Mouse (Mus musculus) erythroblast, adult 5-6 weeks (primary cell): Measurements from ENCODE around the gene Cadm4. TPM values are rescaled to one million over a fixed set of nuclear protein-coding genes. Genes with fewer than 3 reads are reported as not detected.

Experiments used
- ATAC-seq: replicated peaks from 2 replicates; pipeline ENCODE4 v1.8.0; 2016; ENCODE audit warnings: moderate number of reproducible peaks, mild to moderate bottlenecking, moderate TSS enrichment, inconsistent platforms; ENCODE audit not compliant: poor library complexity, low FRiP score, severe bottlenecking
- total RNA-seq, 2 experiments: library from RNA; stranded (forward) in 1 of 2; stranded (reverse) in 1 of 2; fragments of 150-400 nt in 1 of 2; fragments of 200-764, 138-1000 nt in 1 of 2; gene quantifications; 2 replicates each; pipeline versions ENCODE4 v1.2.3 to v1.2.4; 2015 to 2017; ENCODE audit warnings: low replicate concordance in 2 of 2

The Cadm4 gene
- total RNA-seq, 2 experiments from 2014 or later: 0.77 TPM; not detected in 1

DNA sequence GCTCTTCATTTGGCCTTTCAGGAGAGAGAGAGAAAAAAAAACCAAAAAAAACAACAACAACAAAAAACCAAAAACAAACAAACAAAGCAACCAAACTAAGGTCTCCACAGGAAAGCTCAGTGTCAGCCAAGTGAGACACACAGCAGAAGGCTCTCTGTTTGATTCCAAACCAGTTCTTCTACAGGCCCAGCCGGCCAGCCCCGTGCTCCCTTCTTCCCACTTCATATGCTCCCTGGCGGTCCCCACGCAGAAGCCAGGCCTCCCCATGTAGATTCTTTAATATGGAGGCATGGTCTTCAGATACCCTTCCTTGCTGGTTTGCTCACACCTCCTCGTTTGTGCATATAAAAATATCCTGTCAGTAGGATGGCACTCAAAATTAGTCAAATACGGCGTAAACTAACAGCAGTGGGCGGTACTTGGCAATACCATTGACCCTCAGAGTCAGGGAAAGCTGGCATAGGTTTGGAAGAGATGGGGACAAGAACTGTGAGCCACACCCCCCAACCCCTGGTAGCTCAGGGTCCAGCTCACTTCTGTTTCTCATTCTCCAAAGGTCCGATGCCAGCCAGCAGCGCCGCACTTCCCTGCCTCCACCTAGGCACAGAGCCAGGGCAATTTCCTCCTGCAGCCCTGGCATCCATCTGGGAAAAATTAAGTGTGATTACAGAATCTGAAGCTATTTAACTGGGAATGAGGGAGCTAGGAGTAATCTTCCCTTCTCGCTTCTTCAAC, 44.0 kb downstream of the Cadm4 start:
- ATAC-seq: no peak

DNA sequence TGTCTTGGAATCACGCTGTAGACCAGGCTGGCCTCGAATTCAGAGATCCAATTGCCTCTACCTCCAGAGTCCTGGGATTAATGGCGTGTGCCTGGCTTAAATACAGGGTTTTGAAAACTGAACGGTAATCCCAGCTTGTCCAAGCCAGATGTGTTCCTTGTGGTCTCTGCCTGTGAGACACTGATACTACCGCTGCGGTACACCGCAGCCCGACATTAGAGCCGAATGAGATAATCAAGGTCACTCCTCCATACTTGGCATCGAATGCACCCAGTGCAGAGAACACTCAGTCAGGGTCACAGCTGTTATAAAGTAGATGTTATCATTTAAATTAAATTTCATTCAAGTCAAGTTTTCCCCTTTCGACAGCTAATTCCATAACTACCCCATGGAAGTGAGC, 47.0 kb downstream of the Cadm4 start:
- ATAC-seq: no peak

DNA sequence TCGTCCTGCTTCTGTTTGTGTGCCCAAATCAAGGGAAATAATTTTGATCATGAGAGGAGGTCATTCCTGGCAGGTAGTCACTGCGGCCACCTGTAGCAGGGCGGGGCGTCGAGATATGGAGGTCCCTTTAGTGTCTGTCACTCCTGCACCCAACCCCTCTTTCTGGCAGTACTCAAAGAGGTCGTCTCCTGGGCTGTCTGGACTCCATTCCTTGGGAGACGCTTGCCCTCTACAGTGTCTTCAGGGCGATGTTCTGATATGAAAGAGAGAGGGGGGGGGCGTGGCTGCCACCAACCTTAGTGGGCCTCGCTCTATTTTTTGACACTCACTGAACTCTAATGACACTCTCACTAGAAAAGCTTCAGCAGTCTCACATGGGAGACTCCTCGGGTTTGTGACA, 47.8 kb downstream of the Cadm4 start:
- ATAC-seq: no peak

DNA sequence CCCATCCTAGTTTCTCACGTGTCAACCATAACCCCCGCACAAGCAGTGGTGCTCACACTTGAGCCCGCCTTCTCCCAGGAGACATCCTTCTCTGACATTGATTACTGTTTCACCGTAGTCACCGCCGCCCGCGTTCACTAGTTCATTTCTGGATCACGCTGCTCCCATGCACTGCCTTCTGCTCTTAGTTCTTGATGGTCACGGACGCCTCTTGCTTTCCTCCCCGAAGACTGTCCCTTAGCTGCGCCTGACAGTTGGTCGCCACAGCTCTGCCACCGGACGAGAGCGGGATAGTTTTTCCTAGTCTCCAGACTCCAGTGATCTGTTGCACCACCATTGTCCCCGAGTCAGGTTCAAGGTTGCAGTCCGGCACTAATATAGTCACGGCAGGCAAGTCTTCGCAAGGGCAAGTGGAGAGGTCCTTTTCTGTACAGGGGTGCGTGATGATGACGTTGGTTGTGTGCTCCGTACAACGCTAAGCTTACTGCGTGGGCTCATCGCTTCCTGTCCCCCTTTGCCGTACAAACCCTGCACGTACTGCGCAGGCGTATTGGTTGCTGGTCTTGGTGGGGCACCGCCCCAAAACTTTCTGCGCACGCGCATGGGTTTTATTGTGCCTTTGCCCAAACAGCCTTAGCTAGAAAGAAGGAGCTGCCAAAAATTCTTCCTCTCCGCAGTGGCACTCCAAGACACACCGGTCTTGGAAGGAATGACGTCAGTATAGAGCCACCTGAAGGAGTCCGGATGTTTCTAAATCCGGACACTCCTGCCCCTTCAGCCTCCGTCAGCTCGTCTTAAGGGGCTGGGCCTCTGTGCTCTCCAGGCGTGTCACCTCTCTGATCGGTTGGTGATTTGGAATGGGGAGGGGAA, 48.5 kb downstream of the Cadm4 start, which contains the start of gene Irgq:
Irgq (plus strand) TSS at position 628 of the 870 bp plus-strand sequence.
- ATAC-seq: peak; percentile 87

DNA sequence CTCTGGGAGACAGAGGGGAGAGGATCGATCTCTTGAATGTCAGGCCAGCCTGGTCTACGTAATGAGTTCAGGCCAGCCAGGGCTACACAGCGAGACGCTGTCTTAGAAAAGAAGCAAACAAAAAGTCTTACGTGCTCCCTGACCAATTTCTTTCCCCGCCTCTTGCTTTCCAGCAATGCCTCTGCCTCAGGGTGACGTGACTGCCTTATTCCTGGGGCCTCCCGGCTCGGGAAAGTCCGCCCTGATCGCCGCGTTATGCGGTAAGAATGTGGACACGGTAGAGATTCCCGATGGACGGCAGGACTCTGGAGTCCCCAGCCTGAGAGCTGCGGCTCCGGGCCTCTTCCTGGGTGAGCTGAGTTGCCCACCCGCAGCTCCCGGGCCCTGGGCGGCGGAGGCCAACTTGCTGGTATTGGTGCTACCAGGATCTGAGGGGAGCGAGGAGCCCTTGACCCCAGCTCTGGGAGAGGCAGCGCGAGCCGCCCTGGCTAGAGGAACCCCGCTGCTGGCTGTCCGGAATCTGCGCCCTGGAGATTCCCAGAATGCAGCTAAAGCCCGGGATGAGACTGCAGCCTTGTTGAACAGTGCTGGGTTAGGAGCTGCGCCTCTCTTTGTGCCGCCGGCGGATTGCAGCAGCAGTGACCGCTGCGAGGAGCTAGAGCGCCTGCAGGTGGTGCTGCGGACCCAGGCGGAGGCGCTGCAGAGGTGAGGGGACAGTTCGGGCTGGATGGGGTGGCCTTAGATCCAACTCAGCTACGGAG, 49.6 kb downstream of the Cadm4 start:
- ATAC-seq: peak; percentile 64

DNA sequence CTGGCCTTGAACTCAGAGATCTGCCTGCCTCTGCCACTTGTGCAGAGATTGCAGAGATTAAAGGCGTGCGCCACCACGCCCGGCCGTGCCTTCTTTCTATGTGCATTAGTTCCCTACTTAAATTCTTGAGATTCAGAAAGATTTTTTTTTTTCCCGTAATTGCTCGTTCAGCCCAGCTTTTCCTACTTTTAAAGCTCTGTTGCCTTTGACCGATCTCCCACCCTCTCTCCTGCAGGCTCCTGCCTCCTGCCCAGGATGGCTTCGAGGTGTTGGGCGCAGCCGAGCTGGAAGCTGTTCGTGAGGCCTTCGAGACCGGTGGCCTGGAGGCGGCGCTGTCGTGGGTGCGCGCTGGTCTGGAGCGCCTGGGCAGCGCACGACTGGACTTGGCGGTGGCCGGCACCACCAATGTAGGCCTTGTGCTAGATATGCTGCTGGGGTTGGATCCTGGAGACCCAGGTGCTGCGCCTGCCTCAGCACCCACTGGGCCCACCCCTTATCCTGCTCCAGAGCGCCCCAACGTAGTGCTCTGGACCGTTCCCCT, 51.3 kb downstream of the Cadm4 start:
- ATAC-seq: no peak

DNA sequence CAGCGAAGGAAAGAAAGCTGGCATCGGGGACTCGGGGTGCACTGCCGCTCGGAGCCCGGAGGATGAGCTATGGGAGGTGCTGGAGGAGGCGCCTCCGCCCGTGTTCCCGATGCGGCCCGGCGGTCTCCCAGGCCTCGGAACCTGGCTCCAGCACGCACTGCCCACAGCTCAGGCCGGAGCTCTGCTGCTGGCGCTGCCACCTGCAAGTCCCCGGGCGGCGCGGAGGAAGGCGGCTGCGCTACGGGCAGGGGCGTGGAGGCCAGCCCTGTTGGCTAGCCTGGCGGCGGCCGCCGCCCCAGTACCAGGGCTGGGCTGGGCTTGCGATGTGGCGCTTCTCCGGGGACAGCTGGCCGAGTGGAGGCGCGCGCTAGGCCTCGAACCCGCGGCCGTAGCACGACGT, 52.0 kb downstream of the Cadm4 start:
- no peak for ATAC-seq

DNA sequence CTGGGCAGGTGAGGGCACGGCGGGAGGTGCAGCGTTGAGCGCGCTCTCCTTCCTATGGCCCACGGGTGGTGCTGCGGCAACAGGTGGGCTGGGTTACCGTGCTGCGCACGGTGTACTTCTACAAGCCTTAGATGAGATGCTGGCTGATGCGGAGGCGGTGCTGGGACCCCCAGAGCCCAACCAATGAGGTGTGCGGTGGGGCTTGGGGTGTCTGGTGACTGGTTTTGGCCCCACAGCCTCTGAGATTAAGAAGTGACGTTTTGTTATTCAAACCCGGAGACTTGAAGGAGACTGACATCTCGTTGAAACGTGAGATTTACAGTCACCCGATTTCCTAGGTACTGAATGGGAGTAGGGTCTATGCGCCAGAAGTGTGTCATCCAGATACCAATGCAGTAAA, 52.5 kb downstream of the Cadm4 start:
- no peak for ATAC-seq

DNA sequence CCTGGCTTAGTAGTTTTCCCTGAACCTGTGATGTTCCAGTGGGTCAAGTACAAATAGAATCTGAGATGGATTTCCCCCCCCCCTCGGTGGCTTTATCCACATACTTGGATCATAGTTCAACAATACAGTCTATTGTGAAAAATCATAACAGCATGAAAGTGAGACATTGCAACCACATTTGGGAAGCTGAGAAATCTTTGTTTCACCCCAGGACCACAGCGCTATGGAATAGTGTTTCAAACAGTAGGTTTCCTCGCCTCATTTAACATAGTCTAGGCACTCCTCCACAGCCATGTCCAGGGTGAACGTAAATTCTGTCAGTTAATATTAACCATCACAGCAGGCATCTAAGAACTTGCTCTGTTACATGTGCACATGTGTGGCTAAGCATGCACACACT, 55.3 kb downstream of the Cadm4 start:
- ATAC-seq: no peak

DNA sequence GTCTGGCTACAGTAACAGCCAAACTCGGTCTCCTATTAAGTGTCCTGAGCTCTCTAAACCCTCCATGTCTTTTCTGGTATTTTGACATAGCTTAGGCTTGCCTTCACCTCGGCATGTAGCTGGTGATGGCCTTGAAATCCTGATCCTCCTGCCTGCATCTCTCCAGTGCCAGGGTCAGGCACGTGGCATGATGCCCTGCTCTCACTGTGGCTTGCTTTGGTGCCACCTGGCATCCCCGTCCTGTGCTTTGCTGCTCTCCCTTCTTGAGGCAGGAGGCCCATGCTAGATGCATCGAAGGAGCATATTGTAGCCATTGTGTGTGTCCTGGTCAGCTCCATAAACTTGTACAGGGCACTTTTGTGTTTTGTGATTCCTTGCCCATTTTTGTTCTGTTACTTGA, 55.8 kb downstream of the Cadm4 start:
- ATAC-seq: no peak

DNA sequence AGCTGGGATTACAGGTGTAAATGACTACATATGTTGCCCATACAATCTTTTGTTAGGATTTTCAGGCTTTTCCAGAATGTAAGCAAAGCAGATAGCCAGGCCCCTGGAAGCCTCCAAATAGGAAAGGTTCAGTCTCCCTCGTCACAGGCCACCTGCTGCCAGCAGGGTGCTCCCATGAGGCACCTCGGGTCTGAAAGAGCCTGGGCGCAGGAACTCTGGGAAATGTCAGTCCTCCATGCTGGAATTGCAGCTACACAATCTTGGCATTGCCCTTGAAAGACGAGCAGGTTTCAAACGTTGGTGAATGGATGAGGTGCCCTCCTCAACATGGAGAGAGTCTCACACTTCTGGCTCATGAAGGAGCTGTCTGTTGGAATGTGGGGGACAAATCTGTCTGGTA, 56.3 kb downstream of the Cadm4 start:
- ATAC-seq: no peak

DNA sequence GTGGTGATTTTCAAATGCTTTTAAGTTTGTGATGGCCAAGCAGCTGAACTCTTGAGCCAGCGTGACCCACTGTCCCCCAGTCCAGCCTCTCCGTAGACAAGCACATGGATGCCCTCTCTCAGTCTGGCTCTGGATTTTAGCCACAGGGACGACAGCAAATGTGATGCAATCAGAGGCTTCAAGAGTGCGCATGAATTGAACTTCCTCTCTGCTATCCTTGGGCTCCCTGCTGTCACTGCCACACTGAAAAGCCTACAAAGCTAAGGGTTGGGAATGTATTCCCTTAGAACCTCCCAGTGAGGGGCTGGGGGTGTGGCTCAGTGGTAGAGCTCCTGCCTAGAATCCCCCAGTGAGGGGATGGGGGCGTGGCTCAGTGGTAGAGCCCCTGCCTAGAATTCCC, 56.9 kb downstream of the Cadm4 start:
- no peak for ATAC-seq

DNA sequence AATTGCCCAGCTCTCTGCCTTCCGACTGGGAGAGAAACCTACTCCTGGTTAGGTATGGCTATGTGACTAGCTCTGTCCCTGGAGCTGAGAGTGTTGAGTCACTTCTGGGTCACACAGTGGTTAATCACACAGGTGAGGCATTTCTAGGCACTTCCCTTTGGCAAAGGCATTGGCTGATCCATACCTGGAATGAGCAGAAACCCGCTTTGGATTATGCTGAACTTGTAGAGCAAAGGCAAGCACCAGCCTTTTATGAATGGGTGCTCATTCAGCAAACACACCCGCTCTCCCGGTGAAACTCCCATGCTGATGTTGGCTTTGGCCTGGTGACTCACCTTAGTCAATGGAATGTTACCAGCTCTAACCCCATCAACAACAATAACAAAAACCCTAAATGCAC, 57.9 kb downstream of the Cadm4 start:
- no peak for ATAC-seq

DNA sequence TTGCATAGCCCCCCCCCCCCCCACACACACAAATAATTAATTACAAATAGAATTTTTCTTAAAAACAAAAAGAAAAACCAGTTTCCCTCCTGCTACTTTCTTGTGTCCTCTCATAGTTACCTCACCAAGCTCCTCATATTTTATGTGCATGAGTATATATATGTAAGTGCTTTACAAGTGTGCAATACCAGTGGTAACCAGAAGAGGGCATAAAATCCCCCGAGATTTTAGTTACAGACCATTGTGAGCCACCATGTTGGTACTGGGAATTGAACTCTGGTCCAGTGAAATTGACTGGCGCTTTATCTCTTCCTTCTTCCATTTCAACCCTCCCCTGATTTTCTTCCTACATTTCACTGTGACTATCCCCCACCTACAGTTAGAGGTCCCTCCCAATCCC, 62.7 kb downstream of the Cadm4 start:
- no peak for ATAC-seq

DNA sequence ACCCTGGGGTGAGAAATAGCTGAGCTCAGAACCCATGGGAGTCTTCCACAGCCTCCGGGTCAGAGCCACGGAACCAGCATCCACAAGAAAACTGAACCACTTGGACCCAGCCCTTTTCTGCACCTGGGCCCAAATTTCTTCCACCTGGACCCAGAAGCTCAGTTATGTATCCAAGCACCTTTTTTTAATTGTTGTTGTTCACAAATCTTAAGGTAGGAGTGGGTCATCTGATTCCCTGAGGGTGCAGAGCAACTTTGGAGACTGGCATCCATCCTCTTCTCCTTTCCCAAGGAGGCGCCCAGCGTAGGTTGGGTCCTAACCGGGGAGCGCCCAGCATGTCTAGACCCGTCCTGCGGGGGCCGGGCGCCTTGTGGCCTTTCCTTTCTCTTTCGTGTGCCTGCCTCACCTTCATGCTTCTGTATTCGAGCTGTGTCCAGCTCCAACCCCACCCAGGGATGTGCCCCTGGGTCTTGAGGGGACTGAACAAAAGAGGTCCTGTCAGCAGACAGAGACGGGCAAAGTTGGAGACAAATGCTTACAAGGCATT, 64.3 kb downstream of the Cadm4 start, which contains the start of the genes Pinlyp and Xrcc1:
Pinlyp (minus strand) TSS at position 51 of the 547 bp plus-strand sequence.
Xrcc1 (plus strand) TSS at position 222 of the 547 bp plus-strand sequence.
- no peak for ATAC-seq

DNA sequence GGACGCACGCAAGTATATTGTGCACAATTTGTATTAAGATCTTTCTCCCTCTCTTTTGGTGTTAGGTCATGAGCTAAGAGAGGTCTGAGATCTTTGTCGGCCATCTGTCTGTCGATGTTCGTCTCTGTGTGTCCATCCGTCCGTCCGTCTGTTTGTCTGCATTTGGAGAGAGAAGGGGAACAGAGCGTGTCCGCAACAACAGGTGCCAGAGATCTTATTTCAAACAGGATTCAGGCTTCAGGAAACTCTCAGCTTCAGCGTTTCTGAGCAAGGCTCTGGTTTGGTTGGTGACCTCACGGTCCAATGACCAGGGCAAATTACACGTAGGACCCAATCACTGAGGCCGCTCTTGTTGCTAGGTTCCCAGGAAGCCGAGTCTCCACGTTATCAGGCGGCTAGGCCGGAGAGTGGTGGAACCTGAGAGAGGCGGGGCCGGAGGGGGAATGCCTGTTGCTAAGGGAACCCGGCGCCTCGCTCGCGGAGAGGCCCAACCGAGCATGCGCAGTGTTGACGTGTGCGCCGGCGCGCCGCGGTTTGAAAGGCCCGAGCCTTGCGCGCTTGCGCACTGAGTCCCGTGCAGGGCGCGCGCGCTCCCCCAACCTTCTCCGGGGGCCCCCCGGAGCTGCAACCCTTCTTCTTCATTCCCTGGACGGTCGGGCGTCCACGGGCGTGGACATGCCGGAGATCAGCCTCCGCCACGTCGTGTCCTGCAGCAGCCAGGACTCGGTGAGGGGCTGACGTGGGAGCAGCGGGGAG, 65.0 kb downstream of the Cadm4 start:
- peak; percentile 100 for ATAC-seq

DNA sequence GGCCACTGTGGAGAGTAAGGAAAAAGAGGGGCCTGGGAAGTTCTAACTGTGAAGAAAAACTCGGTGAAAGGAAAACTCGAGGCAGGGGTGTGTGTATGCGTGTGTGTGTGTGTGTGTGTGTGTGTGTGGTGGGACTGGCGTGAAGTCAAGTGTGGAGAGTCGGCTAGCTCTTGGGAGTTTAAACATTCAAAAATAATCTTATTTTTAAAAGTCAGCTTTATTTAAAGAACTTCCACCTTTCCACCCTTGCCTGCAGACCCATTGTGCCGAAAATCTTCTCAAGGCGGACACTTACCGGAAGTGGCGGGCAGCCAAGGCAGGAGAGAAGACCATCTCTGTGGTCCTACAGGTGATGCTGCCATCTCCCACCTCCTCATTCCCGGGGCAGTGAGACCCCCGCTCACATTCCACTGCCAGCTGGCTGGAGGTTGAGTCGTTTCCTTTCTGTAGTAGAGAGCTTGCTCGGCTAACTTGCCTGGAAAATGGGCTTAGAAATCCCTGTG, 65.8 kb downstream of the Cadm4 start:
- ATAC-seq: no peak

DNA sequence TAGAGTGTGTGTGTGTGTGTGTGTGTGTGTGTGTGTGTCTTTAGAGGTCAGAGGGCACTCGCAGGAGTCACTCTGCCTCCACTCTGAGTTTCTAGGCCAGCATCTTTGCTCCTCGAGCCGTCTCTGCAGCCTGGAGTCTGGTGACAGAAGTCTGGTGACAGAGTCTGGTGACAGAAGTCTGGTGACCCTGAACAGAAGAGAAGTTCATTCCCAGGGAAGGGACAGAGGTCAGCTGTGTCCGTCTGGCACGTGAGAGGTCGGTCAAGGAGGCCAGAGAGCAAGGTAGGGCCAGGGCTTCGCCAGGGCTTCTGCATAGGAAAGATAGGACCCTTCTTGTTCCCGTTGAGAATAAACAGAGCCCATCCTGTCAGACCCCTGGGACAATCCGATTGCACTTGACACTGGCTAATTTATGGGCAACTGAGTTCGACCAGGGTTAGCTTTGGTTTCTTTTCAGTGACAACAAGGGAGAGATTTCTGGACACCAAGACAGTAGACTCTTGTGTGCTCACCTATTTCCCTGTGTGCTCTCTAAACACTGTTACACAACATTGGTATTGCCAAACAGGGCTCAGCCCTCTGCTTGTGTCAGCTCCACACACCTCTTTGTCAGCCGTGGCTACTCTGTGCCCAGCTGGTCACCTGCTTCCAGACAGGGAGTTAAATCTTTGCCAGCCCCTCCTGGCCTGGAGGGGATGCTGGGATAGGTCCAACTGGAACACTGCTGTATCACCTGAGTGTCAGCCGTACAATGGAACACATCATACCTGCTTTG, 70.3 kb downstream of the Cadm4 start:
- no peak for ATAC-seq
